Mouse (Mus musculus): ENCODE data around the gene Slx4ip. TPM values are rescaled to one million over a fixed set of nuclear protein-coding genes. Genes with fewer than 3 reads are reported as not detected.

The Slx4ip gene
- polyA plus RNA-seq, 1 experiment from 2014 or later, result 16.3 TPM

GRCm38 (mm10) chr2:137094301-137094700 lies 203.3 kb downstream of the Slx4ip start:
- Histone ChIP-seq H3K36me3 (peaks cover 33% of the 10 kb centered on the region), H3K4me1 (replicated peaks) (peaks cover 72% of the 10 kb centered on the region), H3K4me3 (replicated peaks) (no peak overlapping the region), H3K4me2 (replicated peaks) (no peak overlapping the region), H3K9me3 (no peaks in the 10 kb centered on the region), H3K9ac (replicated peaks) (no peak overlapping the region), H3K27me3 (no peaks in the 10 kb centered on the region; the same call in 1 of the 2 replicates), H3K27ac (no peak overlapping the region)
- no peak for ATAC-seq
- 34% methylated on average over 8 of the region's 8 CpGs for WGBS

GRCm38 (mm10) chr2:137096981-137097460 lies 206.0 kb downstream of the Slx4ip start:
- Histone ChIP-seq H3K36me3 (peaks cover 16% of the 10 kb centered on the region), H3K4me3 (replicated peaks) (no peak overlapping the region), H3K4me2 (replicated peaks) (no peak overlapping the region), H3K27ac (no peak overlapping the region), H3K9ac (replicated peaks) (no peak overlapping the region), H3K9me3 (no peaks in the 10 kb centered on the region), H3K4me1 (replicated peaks) (peaks cover 86% of the 10 kb centered on the region), H3K27me3 (no peaks in the 10 kb centered on the region)
- ATAC-seq, result no peak
- 0% methylated on average over 2 of the region's 5 CpGs for WGBS

GRCm38 (mm10) chr2:137098269-137099035 lies 207.4 kb downstream of the Slx4ip start:
- ATAC-seq, result no peak
- Histone ChIP-seq H3K4me2 (replicated peaks) (no peak overlapping the region), H3K36me3 (peaks cover 16% of the 10 kb centered on the region), H3K9ac (replicated peaks) (no peak overlapping the region), H3K4me3 (replicated peaks) (no peak overlapping the region), H3K27ac (no peak overlapping the region), H3K9me3 (no peaks in the 10 kb centered on the region), H3K4me1 (replicated peaks) (peaks cover 72% of the 10 kb centered on the region), H3K27me3 (no peaks in the 10 kb centered on the region)
- 10% methylated on average over 11 of the region's 11 CpGs for WGBS

DNA sequence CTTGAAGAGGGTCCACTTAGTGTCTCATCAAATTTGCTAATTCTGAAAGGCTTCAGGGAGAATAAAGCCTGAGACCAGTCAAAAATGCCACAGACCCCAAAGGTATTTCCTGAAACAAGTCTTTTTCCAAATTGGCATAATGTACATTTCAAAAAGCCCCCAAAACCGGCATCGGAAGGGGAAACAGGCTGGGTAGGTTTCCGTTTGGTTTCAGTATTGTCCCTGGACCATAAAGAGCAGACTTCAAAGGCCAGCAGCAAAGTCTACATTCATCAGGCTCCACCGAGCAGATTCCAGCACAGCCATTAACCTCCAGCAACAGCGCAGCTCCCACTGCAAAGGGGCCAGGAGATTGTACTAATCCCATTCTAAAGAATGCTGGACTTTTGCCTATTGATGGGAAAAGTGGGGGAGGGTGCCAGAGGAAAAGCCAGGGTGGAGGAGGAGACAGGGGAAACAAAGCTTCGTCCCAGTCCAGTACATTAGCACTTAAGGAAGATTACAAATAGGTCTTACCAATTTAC lies 208.3 kb downstream of the Slx4ip start:
- Histone ChIP-seq H3K4me1 (replicated peaks) (peaks cover 66% of the 10 kb centered on the region), H3K4me2 (replicated peaks) (no peak overlapping the region), H3K9me3 (no peaks in the 10 kb centered on the region), H3K9ac (replicated peaks) (no peak overlapping the region), H3K36me3 (peaks cover 16% of the 10 kb centered on the region), H3K4me3 (replicated peaks) (no peak overlapping the region), H3K27ac (no peak overlapping the region), H3K27me3 (no peaks in the 10 kb centered on the region)
- peak; percentile 25; the same call in 1 of the 2 replicates for ATAC-seq
- 5% methylated on average over 6 of the region's 6 CpGs for WGBS

DNA sequence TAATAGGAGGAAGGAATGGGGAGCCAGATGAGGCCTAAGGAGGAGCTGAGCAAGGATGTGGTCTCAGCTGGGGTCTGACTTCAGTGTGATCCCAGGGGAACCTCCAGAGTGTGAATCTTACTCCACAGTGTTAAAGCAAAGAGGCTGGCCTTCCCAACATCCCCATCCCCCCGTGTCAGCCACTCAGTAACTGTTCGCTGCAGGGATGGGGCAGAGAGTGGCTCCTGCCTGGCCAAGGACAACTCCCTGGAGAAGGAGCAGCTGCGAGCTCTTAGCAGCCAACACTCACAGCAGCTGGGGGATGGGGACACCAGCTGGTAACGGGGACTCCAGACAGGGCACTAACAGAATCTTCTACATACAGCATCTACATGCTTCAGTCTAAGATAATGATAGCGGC lies 210.1 kb downstream of the Slx4ip start:
- 0 out of 2 replicates have a peak overlapping the region, but pooled peaks have one; percentile 16 for H3K9ac ChIP-seq (replicated peaks)
- 0 out of 2 replicates have a peak overlapping the region, but pooled peaks have one; percentile 5 for H3K4me2 ChIP-seq (replicated peaks)
- peak overlapping the region; percentile 41; the same call in 1 of the 2 replicates for H3K27ac ChIP-seq
- H3K4me3 ChIP-seq (replicated peaks), result no peak overlapping the region
- H3K4me1 ChIP-seq (replicated peaks), result peaks cover 54% of the 10 kb centered on the region
- H3K36me3 ChIP-seq, result peaks cover 19% of the 10 kb centered on the region; the same call in 1 of the 2 replicates
- H3K9me3 ChIP-seq, result no peaks in the 10 kb centered on the region
- H3K27me3 ChIP-seq, result peaks cover 8% of the 10 kb centered on the region; the same call in 1 of the 2 replicates
- WGBS, result 13% methylated on average over 5 of the region's 5 CpGs
- peak; percentile 82 for ATAC-seq

- WGBS, result 37% methylated on average over 4 of the region's 4 CpGs
- Histone ChIP-seq H3K9me3 (no peaks in the 10 kb centered on the region), H3K27ac (no peak overlapping the region), H3K36me3 (peaks cover 9% of the 10 kb centered on the region; the same call in 1 of the 2 replicates), H3K9ac (replicated peaks) (no peak overlapping the region), H3K4me1 (replicated peaks) (peaks cover 56% of the 10 kb centered on the region), H3K4me2 (replicated peaks) (no peak overlapping the region), H3K4me3 (replicated peaks) (no peak overlapping the region), H3K27me3 (peaks cover 31% of the 10 kb centered on the region; the same call in 1 of the 2 replicates)
- ATAC-seq, result no peak
Measured at GRCm38 (mm10) chr2:137107203-137107602, 216.2 kb downstream of the Slx4ip start.

DNA sequence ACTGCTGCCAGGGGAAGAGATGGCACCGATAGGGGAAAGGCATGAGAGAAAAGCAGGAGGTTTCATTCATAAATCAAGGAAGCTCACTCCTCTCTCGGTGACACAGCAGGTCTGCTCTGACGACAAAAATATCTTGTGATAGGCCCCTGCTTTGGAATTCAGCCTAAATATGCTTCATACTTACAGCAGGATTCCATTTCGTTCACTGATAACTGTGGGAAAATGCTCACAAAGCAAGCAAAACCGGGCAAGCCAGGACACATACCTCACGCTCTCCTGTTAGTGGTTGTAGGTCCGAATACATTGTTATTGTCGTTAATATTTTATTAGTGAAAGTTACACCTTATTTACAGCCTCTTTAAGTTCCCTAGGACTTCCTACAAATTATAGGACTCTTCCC lies 216.9 kb downstream of the Slx4ip start:
- H3K9ac ChIP-seq (replicated peaks), result no peak overlapping the region
- no peak for ATAC-seq
- 57% methylated on average over 8 of the region's 8 CpGs for WGBS
- H3K4me2 ChIP-seq (replicated peaks), result no peak overlapping the region
- H3K27me3 ChIP-seq, result peaks cover 31% of the 10 kb centered on the region; the same call in 1 of the 2 replicates
- H3K36me3 ChIP-seq, result peaks cover 9% of the 10 kb centered on the region; the same call in 1 of the 2 replicates
- H3K9me3 ChIP-seq, result no peaks in the 10 kb centered on the region
- H3K4me1 ChIP-seq (replicated peaks), result peaks cover 64% of the 10 kb centered on the region
- H3K27ac ChIP-seq, result no peak overlapping the region
- H3K4me3 ChIP-seq (replicated peaks), result no peak overlapping the region

GRCm38 (mm10) chr2:137109321-137110213 lies 218.5 kb downstream of the Slx4ip start:
- Histone ChIP-seq H3K4me3 (replicated peaks) (peak overlapping the region; percentile 20; the same call in 1 of the 2 replicates), H3K9me3 (no peaks in the 10 kb centered on the region), H3K4me2 (replicated peaks) (peak overlapping the region; percentile 98), H3K36me3 (peaks cover 6% of the 10 kb centered on the region; the same call in 1 of the 2 replicates), H3K4me1 (replicated peaks) (peaks cover 78% of the 10 kb centered on the region), H3K9ac (replicated peaks) (no peak overlapping the region), H3K27ac (0 out of 2 replicates have a peak overlapping the region, but pooled peaks have one; percentile 41), H3K27me3 (peaks cover 31% of the 10 kb centered on the region; the same call in 1 of the 2 replicates)
- ATAC-seq, result peak; percentile 62
- WGBS, result 12% methylated on average over 15 of the region's 15 CpGs

DNA sequence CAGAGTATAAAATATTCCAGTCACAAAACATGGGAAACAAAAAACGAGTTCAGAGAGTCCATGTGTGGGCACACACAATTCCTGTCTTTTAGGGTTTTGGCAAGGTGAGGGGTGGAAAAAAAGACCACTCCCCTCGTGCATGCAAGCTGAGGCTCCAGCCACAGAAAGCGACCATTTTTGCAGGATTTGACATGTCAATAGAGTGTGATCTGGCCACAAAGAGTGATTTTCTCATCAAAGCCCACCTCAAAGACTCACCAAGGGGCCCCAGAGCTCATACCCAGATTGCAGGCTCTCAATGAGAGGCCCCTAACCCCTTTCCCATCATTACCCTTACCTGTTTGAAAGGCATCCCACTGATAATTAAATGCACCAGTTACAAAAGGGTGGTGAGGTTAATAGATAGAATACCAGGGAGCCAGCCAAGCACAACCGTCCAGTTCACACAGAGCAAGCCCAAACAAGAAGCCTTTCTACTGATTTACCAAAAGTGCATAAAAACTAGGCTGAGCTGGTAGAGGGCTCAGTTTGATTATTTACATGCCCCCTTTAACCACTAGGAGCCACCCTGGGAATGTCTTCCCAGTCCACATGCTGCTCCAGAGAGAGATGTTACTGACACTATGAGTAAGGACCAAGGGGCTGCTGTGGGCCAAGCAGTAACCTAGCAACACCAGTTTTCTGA lies 219.3 kb downstream of the Slx4ip start:
- WGBS, result 6% methylated on average over 4 of the region's 4 CpGs
- Histone ChIP-seq H3K4me1 (replicated peaks) (peaks cover 86% of the 10 kb centered on the region), H3K27me3 (peaks cover 25% of the 10 kb centered on the region; the same call in 1 of the 2 replicates), H3K4me3 (replicated peaks) (no peak overlapping the region), H3K27ac (peak overlapping the region; percentile 10; the same call in 1 of the 2 replicates), H3K36me3 (peaks cover 1% of the 10 kb centered on the region; the same call in 1 of the 2 replicates), H3K9me3 (no peaks in the 10 kb centered on the region), H3K4me2 (replicated peaks) (peak overlapping the region; percentile 98), H3K9ac (replicated peaks) (no peak overlapping the region; the same call in 1 of the 2 replicates)
- ATAC-seq, result peak; percentile 7

GRCm38 (mm10) chr2:137113288-137114061 lies 222.5 kb downstream of the Slx4ip start:
- peaks cover 78% of the 10 kb centered on the region for H3K4me1 ChIP-seq (replicated peaks)

More at GRCm38 (mm10) chr2:137113288-137114061, 222.5 kb downstream of the Slx4ip start:
- Histone ChIP-seq H3K36me3 (no peaks in the 10 kb centered on the region), H3K4me2 (replicated peaks) (peak overlapping the region; percentile 98), H3K27me3 (peaks cover 22% of the 10 kb centered on the region), H3K4me3 (replicated peaks) (peak overlapping the region; percentile 73), H3K27ac (0 out of 2 replicates have a peak overlapping the region, but pooled peaks have one; percentile 11), H3K9me3 (no peaks in the 10 kb centered on the region), H3K9ac (replicated peaks) (peak overlapping the region; percentile 86)
- 3% methylated on average over 12 of the region's 12 CpGs for WGBS
- ATAC-seq, result no peak

Data from midbrain, embryonic 13.5 days (tissue).